Mouse (Mus musculus) frontal cortex, adult (tissue): ENCODE results near the gene Diexf.
A peak's percentile ranks its signal among the peaks of the same experiment; 100 is the strongest.

Experiments
- ATAC-seq: cut with Nextera tagmentation; 2 replicates; pipeline ENCODE4 v1.9.2; 2017; ENCODE audit warnings: mild to moderate bottlenecking, moderate library complexity, mixed read lengths; ENCODE audit not compliant: low TSS enrichment

Diexf gene

GRCm38 (mm10) chr1:193129786-193130455, at the start of gene Diexf:
TSS of gene Diexf (minus strand) at chr1:193130272.
- peak; percentile 84 for ATAC-seq

DNA sequence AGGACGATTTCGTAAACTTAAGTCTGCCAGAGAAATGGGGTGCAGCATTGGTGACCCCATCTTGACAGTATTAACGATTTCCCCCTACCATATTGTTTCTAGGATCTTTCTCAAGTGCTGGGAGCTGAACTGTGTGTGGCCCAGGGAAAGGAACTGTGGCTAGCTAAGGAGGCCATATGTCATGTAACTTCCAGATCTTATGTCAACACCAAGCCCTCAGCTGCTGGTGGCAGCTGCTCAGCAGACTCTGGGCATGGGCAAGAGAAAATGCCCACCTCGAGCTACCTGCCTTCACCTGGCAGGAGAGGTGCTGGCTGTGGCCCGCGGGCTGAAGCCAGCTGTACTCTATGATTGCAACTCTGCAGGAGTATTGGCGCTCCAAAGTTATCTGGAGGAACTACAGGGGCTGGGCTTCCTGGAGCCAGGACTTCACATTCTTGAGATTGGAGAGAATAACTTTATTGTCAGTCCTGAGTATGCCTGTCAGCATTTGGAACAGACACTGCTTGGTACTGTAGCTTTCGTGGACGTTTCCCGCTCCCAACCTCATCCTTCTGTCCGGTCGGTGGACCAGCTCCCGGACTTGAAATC, 44.2 kb upstream of the Diexf start:
- ATAC-seq = no peak

DNA sequence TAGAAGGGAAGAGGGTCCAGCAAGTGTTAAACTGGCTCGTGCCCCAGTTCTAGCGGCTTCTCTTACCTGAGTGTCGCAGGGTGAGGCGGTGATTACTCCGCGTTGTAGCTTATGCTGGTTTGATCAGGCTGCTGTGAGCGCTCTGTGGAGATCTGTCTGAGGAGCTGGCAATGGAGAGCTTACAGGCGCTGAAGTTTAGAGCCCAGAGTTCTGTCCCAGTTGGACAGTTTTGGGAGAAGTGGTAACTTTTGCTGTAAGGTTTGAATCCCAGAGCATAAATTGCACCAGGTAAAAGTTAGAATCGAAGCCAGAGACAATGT, 43.7 kb upstream of the Diexf start:
- peak; percentile 56 for ATAC-seq

GRCm38 (mm10) chr1:193172991-193173809, 43.1 kb upstream of the Diexf start:
- peak; percentile 94 for ATAC-seq

DNA sequence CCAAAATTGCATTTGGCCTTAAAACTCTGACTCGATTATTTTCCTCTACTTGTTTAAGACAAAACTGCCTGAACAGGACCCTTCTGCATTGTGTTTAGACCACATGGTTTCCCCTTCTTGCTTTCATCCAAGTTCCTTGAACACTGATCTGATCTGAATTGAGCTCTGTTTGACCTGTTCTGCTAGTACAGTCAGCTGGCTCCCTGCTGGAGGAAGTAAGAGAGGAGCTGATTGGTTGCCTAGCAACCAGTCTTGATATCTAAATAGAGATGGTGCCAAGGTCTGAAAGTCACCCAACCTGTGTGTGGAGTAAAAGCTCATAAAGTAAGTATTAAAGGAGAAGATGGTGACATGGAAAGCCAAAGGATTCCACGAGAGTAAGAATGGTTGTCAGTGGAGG, 39.8 kb upstream of the Diexf start:
- no peak for ATAC-seq

- no peak for ATAC-seq
Measured at GRCm38 (mm10) chr1:193169228-193169627, 39.2 kb upstream of the Diexf start.

DNA sequence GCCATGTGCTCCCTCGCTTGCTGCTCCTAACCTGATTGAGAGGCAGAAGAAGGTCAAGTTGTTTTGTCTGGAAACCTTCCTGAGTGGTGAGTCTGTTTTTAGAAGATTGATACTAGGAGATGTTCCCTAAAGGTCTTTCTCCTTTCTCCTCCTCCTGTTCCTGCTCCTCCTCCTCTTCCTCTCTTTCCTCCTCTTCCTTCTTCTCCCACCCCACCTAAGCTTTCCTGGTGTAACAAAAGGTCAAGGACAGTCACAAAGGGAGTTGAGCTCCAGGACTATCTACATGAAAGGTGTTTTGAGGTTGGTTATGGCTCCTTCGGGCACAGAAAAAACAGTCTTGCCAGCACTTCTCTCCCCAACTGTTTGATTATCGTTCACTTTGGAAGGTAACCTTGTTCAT, 37.7 kb upstream of the Diexf start, which contains the start of gene A130010J15Rik:
Gene A130010J15Rik, plus strand, starts transcription at position 301 of the 400 bp plus-strand sequence.
- no peak for ATAC-seq

- no peak for ATAC-seq
Measured at GRCm38 (mm10) chr1:193160317-193161032, 30.4 kb upstream of the Diexf start.

- no peak for ATAC-seq
Measured at GRCm38 (mm10) chr1:193159613-193160012, 29.5 kb upstream of the Diexf start.

DNA sequence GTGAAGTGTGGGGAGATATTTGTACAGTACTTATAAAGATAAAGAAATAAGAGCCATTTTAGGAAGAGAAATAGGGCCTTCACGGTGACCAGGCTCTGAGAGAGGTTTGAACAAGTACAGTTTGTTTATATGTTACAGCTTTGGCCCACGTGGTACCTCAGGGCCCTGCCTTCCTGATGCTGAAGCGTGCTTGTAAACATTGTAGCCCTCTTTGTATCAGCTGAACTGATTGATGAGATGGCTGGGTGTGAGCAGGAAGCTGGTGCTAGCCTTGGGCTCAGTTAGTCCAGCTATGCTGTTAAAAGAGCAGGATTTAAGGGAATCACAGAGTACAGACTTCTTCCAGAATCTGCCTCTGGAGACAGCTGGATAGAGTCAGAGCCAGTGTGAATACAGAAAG, 29.1 kb upstream of the Diexf start:
- ATAC-seq = no peak

- ATAC-seq = no peak
Measured at GRCm38 (mm10) chr1:193157111-193157492, 27.0 kb upstream of the Diexf start.

DNA sequence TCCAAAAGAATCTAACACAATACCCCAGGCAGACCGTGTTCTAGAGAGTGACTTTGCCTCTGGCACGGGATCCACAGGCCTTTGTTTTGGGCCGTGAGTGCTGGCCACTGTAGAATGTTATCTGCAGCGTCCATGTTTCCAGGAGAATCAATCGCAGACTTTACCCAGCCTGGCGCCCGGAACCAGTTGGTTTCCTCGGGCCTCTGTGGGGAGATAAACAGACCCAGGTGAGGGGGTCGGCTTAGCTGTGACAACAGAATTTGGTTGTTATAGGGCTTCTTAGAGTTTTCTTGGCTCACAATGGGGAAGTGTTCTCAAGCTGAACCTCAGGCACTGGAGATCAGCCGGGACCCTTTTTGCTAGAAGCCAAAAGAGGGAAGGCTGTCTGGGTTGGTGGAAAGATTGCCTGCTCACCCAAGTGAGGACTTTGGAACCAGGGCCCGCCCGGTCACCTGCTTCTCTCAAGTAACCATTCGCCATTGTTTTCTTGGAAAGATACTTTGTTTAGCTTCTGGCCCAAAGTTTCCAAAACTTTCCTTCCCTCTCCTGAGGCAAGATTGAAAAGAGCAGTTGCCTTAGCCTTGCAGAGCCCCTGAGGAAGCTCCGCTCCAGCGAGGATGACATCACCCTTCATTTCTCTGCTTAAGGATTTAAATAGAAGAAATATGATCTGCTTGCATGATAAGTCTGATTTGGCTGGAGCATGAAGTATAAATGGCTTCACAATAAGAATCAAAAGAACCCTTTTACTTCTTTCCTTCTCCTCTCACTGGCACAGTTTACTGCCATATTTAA, 26.4 kb upstream of the Diexf start:
- ATAC-seq = no peak

DNA sequence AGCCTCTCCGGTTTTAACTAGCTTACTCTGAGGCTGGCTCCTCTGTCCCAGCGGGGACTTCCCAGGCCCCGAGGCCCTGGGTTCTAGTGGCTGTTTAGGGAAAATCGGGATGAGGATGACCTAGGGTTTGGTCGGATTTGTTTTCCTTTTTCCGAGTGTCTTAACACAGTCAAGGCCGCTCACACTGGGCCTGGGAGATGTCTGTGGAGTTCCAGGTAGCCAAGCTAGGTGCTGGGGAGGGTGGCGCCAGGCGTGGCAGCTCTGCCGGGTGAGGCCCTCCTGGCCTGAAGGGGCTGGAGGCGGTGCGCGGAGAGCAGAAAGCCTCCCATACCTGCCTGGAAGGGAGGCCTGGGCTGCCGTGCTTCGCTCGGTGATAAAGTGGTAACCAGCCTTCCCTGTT, 23.5 kb upstream of the Diexf start:
- no peak for ATAC-seq

GRCm38 (mm10) chr1:193152872-193153271, 22.8 kb upstream of the Diexf start, which contains the start of gene Irf6:
TSS of gene Irf6 (plus strand) at chr1:193153111.
- no peak for ATAC-seq

GRCm38 (mm10) chr1:193151134-193151533, 21.1 kb upstream of the Diexf start:
- peak; percentile 85 for ATAC-seq

- ATAC-seq = no peak
Measured at GRCm38 (mm10) chr1:193149231-193149630, 19.2 kb upstream of the Diexf start.

DNA sequence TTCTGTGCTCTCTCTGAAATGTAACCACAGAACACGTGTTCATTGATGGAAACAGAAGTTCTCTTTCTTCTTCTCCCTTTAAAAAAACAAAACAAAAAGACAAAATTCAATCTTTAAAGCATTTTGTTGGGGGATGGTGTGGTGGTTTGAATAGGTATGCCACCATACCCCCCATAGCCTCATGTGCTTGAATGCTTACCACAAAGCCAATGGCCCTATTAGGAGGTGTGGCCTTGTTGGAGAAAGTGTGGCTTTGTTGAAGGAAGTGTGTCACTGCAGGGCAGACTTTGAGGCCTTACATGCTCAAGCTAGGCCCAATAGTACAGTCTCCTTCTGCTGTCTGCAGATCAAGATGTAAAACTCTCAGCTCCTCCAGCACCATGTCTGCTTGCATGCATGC, 16.3 kb upstream of the Diexf start:
- ATAC-seq = no peak

DNA sequence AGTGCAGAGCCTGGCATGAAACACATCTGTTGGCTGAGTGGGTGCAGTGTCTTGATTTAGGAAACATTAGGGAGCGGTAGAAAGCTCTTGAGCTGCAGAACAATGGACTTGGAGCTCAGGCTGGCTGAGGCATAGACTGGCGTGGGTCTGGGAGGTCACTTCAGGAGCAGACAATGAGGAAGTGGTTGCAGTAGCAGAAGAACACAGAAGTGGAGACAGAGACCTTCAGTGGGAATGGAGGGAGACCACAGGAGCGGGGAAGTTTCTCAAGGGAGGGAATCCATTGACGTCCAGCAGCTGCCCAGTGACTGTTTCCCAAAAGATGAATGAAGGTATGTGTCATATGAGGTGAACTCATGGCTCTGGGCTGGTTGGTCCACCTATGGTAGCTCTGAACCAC, 15.0 kb upstream of the Diexf start:
- no peak for ATAC-seq

DNA sequence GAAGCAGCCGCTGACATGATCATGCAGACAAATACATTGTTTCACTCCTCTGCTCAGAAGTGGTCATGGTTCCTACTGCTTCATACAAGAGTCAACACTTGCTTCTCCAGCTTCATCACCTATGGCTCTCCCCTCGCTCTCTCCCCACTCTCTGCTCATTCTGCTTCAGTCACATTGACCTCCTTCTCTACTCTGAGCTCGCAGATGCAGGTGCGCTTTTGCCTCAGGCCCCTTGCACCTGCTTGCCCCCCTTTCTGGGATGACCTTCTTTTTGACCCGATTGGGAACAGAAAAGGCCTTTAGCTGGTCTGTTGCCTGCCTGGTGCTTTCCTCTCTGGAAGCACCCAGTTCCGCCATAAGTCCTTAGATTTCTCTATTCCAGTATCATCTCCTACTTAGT, 14.4 kb upstream of the Diexf start:
- no peak for ATAC-seq

GRCm38 (mm10) chr1:193142517-193143062, 12.5 kb upstream of the Diexf start:
- ATAC-seq = no peak

GRCm38 (mm10) chr1:193141118-193141517, 11.0 kb upstream of the Diexf start:
- no peak for ATAC-seq
